Mouse (Mus musculus): ENCODE data around the gene Asns. TPM values are rescaled to one million over a fixed set of nuclear protein-coding genes. Genes with fewer than 3 reads are reported as not detected.

Gene Asns
- polyA plus RNA-seq, 1 experiment = 9.6 TPM

DNA sequence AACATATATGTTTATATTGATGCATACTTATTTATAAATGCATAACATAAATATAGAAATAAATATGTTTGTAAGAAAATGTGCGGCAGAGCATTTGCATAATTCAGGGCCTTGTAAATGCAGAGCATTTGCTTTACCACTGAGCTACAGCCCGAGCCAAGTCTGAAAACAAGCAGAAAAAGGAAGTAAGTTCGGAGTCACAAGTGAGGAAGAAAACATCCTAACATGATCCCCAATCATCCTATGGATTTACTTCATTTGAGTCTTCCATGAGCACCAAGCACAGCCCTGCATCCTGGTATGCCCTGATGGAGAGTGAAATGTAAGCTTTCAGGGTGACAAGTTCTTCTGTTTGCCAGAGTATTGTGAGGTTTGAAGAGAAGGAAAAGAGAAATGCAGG is 15.2 kb upstream of the Asns start:
- Histone ChIP-seq H3K27ac (ENCODE audit: insufficient read depth, low read depth, low read length) (no peak overlapping the region), H3K4me1 (ENCODE audit: control insufficient read depth, insufficient read depth, low read length) (0 out of 2 replicates have a peak, but pooled peaks cover 2% of the 10 kb centered on the region), H3K4me3 (ENCODE audit: insufficient read depth, low read length) (no peak overlapping the region)
- TF ChIP-seq CTCF (IDR thresholded peaks at IDR 0.05; ENCODE audit: low read depth, low read length) = no peak
- TF ChIP-seq POLR2A (IDR thresholded peaks at IDR 0.05; ENCODE audit: borderline replicate concordance, low read depth, low read length) = no peak

DNA sequence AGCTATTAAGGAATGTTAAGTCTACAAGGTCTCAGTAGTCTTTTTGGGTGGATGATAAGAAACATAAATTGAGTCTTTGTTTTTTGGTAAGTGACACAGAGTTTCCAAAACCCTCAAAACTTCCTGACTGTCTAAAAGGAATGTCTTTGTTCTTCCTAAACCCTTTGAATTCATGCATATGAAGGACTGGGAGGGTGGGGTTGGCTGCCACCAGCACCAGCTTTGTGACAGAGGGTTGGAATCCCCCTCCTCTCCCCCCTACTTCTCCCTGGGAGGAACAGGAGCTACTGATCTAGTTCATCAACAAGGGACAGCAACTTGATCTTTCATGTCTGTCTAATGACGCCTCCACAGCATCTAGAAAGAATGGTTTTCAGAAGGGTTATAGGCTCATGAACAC is 13.7 kb upstream of the Asns start:
- TF ChIP-seq CTCF (IDR thresholded peaks at IDR 0.05; ENCODE audit: low read depth, low read length) = no peak
- TF ChIP-seq POLR2A (IDR thresholded peaks at IDR 0.05; ENCODE audit: borderline replicate concordance, low read depth, low read length) = no peak
- Histone ChIP-seq H3K27ac (ENCODE audit: insufficient read depth, low read depth, low read length) (no peak overlapping the region), H3K4me1 (ENCODE audit: control insufficient read depth, insufficient read depth, low read length) (0 out of 2 replicates have a peak, but pooled peaks cover 2% of the 10 kb centered on the region), H3K4me3 (ENCODE audit: insufficient read depth, low read length) (no peak overlapping the region)

DNA sequence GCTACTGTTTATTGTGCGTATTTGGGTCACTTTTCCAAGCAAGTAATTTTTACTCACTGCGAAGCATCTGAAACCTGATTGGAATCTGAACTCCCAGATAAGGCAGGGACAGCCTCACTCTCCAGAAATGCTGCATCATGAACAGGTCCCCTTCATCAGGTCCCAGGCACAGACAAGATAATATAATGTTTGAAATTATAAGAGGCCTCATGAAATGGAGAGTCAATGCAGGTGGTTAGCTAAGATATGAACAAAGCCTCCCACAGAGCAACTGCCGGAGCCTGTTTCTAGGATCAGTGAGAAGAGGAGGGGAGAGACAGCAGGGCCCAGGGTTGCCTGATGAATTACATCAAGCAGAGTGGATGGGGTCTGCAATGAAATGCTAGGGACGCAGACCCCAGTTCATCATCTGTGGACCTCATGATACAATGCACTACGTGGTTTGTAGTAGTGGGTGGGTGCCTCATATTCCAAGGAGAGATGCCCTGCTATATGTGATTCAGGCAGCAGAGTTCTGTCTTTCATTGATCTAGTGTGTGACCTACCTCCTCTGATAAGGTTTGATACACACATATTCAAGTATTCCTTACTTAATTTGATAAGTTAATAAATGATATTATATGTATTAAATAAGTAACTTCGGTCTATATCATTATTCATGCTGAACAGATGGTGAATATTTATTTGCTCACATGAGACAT is 5.1 kb upstream of the Asns start:
- TF ChIP-seq CTCF (IDR thresholded peaks at IDR 0.05; ENCODE audit: low read depth, low read length) = no peak
- TF ChIP-seq POLR2A (IDR thresholded peaks at IDR 0.05; ENCODE audit: borderline replicate concordance, low read depth, low read length) = no peak

DNA sequence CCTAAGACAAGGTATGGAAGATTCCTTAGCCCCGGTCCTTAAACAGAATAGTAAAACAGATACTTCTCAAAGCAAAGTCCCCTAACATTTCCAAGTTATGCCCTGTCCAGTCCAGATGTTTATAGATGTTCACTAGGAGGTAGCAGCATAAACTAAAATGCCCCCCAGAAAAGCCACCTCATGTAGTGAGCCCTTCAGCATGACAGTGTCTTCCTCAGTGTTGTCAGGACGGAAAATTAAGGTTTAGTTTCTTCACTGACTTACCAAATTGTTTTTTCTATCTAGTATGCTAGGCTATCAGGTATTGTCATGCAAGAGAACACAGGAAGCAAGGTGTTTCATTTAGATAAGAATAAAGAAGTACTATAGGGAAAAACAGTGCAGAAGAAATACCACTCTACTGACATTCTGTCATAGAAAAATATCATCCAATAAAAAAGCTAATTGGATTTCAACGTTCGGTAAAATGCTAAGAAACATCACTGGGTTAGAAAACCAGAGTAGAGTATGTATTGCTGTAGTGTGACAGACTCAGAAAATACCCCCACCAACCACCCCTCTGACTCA is 4.1 kb upstream of the Asns start:
- TF ChIP-seq CTCF (IDR thresholded peaks at IDR 0.05; ENCODE audit: low read depth, low read length) (no peak), POLR2A (IDR thresholded peaks at IDR 0.05; ENCODE audit: borderline replicate concordance, low read depth, low read length) (no peak)
- Histone ChIP-seq H3K27ac (ENCODE audit: insufficient read depth, low read depth, low read length) (no peak overlapping the region), H3K4me1 (ENCODE audit: control insufficient read depth, insufficient read depth, low read length) (no peaks in the 10 kb centered on the region; the same call in 1 of the 2 replicates), H3K4me3 (ENCODE audit: insufficient read depth, low read length) (no peak overlapping the region)

More for the DNA sequence above, 5.1 kb upstream of the Asns start:
- H3K4me3 ChIP-seq (ENCODE audit: insufficient read depth, low read length) = no peak overlapping the region
- H3K27ac ChIP-seq (ENCODE audit: insufficient read depth, low read depth, low read length) = no peak overlapping the region
- H3K4me1 ChIP-seq (ENCODE audit: control insufficient read depth, insufficient read depth, low read length) = no peaks in the 10 kb centered on the region

DNA sequence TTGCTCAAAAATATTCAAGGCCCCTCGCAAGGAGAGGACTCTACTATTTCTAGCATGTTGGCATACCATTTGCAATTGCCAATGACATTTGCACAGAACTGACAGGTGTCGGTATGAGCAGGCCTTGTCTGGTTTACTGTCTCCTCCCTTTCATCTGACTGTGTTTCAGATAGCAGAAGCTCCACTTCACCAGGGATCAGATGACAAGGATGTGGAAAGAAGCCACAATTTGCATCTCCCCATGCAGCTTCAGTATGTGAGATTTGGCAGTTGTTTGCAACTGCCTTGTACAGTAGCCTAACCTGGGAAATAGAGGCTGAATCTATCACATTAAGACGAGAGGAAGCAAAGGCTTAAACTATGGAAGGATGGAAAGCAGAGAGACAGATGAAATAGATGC is 3.6 kb upstream of the Asns start:
- no peak for TF ChIP-seq CTCF (IDR thresholded peaks at IDR 0.05; ENCODE audit: low read depth, low read length)
- TF ChIP-seq POLR2A (IDR thresholded peaks at IDR 0.05; ENCODE audit: borderline replicate concordance, low read depth, low read length) = no peak
- H3K4me3 ChIP-seq (ENCODE audit: insufficient read depth, low read length) = no peak overlapping the region
- no peak overlapping the region for H3K27ac ChIP-seq (ENCODE audit: insufficient read depth, low read depth, low read length)
- peaks cover 2% of the 10 kb centered on the region; the same call in 1 of the 2 replicates for H3K4me1 ChIP-seq (ENCODE audit: control insufficient read depth, insufficient read depth, low read length)

DNA sequence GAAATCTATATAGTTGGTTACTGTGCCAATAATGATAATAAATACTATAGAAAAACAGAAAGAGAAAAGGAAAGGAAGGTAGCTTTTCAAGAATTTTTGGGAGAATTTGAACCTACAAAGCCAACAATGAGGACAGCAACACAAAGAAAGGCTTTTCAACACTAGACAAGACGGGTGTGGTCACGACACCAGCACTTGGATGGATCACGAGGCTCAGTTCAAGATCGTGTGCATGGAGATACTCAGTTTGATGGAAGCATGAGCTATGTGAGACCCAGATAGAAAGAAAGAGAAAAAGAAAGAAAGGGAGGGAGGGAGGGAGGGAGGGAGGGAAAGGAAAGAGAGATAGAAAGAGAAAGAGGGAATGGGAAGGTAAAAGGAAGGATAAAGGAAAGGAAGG is 2.8 kb upstream of the Asns start:
- Histone ChIP-seq H3K27ac (ENCODE audit: insufficient read depth, low read depth, low read length) (no peak overlapping the region), H3K4me1 (ENCODE audit: control insufficient read depth, insufficient read depth, low read length) (peaks cover 6% of the 10 kb centered on the region), H3K4me3 (ENCODE audit: insufficient read depth, low read length) (no peak overlapping the region)
- TF ChIP-seq CTCF (IDR thresholded peaks at IDR 0.05; ENCODE audit: low read depth, low read length) (no peak), POLR2A (IDR thresholded peaks at IDR 0.05; ENCODE audit: borderline replicate concordance, low read depth, low read length) (no peak)

DNA sequence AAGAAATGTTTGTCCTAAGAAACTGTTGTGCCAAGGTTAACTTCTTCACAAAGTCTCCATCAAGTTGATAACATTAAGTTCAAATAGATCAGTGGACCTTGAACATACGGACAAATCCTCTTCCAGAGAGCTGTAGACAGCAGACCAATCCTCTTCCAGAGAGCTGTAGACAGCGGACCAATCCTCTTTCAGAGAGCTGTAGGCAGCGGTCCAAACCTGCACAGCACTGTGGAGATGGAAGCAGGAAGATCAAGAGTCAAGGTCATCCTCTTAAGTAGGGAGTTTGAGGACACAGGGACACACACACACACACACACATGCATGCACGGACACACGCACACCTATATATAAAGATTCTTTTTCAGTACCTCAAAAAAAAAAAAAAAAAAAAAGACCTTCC is 612 bp upstream of the Asns start:
- TF ChIP-seq CTCF (IDR thresholded peaks at IDR 0.05; ENCODE audit: low read depth, low read length) (no peak), POLR2A (IDR thresholded peaks at IDR 0.05; ENCODE audit: borderline replicate concordance, low read depth, low read length) (no peak)
- H3K4me3 ChIP-seq (ENCODE audit: insufficient read depth, low read length) = no peak overlapping the region
- peaks cover 11% of the 10 kb centered on the region for H3K4me1 ChIP-seq (ENCODE audit: control insufficient read depth, insufficient read depth, low read length)
- H3K27ac ChIP-seq (ENCODE audit: insufficient read depth, low read depth, low read length) = no peak overlapping the region

DNA sequence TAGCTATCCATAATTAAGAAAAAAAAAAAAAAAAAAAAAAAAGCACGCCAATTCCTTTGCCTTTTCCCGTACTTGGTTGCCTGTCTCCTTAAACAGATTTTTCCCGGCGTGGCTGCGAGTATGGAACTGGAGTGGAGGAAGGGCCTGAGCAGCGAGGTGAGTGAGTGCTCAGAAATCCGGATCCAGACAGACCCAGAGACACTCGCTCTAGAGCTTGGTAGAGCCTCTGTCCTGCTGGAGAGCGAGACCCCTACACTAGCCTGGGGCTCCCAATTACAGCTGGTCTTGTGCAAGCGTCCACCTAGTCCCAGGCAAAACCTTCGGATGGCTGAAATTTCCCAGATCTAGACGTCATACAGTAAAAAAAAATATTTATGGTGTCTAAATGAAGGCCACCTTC is 603 bp downstream of the Asns start:
- no peak overlapping the region for H3K27ac ChIP-seq (ENCODE audit: insufficient read depth, low read depth, low read length)

DNA sequence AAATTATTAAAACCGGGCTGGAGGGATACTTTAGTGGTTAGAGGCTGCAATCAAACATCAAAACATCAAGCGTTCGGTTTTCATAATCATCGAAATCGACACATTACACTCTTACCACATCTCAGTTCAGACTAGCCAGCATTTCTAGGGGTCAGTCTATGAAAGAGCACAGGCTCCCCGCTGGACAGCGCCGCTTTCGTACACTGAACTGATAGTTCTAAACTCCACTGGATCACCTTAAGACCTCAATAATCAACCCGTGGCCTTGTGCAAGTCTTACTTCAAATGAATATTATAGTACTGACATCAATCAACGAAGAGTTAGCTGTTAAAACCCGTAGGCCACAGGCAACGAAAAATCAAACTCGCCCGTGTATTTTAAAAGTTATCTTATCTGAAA is 1.0 kb downstream of the Asns start:
- TF ChIP-seq CTCF (IDR thresholded peaks at IDR 0.05; ENCODE audit: low read depth, low read length) (no peak), POLR2A (IDR thresholded peaks at IDR 0.05; ENCODE audit: borderline replicate concordance, low read depth, low read length) (no peak)
- Histone ChIP-seq H3K4me3 (ENCODE audit: insufficient read depth, low read length) (peak overlapping the region; percentile 84), H3K4me1 (ENCODE audit: control insufficient read depth, insufficient read depth, low read length) (peaks cover 11% of the 10 kb centered on the region)

More for the DNA sequence above, 603 bp downstream of the Asns start:
- peaks cover 11% of the 10 kb centered on the region for H3K4me1 ChIP-seq (ENCODE audit: control insufficient read depth, insufficient read depth, low read length)
- TF ChIP-seq CTCF (IDR thresholded peaks at IDR 0.05; ENCODE audit: low read depth, low read length) = no peak
- no peak for TF ChIP-seq POLR2A (IDR thresholded peaks at IDR 0.05; ENCODE audit: borderline replicate concordance, low read depth, low read length)
- peak overlapping the region; percentile 84 for H3K4me3 ChIP-seq (ENCODE audit: insufficient read depth, low read length)

DNA sequence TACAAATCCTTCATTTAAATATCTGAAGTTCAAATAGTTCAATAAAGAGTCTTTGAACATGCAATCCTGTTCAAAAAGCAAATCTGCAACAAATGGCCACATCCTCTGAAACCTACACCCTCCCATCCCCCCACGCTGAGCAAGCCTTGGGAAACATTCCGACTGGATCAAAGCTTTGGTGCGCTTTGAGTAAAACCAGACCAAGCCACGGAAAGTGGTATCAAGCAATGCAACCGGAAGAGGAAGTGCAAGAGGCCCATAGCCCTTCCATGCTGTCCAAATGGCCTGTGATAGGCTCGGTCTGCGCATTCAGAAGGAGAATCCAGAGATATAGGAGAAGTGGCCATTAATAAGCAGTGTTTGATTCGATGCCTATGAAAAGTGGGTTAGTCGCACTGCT is 2.6 kb downstream of the Asns start:
- Histone ChIP-seq H3K27ac (ENCODE audit: insufficient read depth, low read depth, low read length) (no peak overlapping the region), H3K4me1 (ENCODE audit: control insufficient read depth, insufficient read depth, low read length) (peaks cover 11% of the 10 kb centered on the region), H3K4me3 (ENCODE audit: insufficient read depth, low read length) (no peak overlapping the region)
- TF ChIP-seq CTCF (IDR thresholded peaks at IDR 0.05; ENCODE audit: low read depth, low read length) (no peak), POLR2A (IDR thresholded peaks at IDR 0.05; ENCODE audit: borderline replicate concordance, low read depth, low read length) (no peak)

More for the DNA sequence above, 1.0 kb downstream of the Asns start:
- no peak overlapping the region for H3K27ac ChIP-seq (ENCODE audit: insufficient read depth, low read depth, low read length)
